Mouse (Mus musculus) spleen, embryonic (tissue): ENCODE measurements around the gene Lhfp.
"Not testable (repeated sequence)": the region's sequence is repeated elsewhere in the genome, so short reads cannot be mapped to it uniquely, and the experiment has no call there.

Experiments
- CTCF ChIA-PET: fragments of 350-600 bp; sonication (Branson Sonifier 250); formaldehyde crosslinking; loops from one replicate; lab custom pipeline; 2022; lab: Charles Lee

Gene Lhfp

GRCm38 (mm10) chr3:53087156-53087805 is 46.0 kb downstream of the Lhfp start:
- CTCF ChIA-PET: no interaction called here

GRCm38 (mm10) chr3:53089921-53090320 is 48.6 kb downstream of the Lhfp start:
- CTCF ChIA-PET: no interaction called here

GRCm38 (mm10) chr3:53100210-53100609 is 58.9 kb downstream of the Lhfp start:
- CTCF ChIA-PET: no interaction called here

- CTCF ChIA-PET: no interaction called here
Measured at GRCm38 (mm10) chr3:53100803-53101202, 59.5 kb downstream of the Lhfp start.

- CTCF ChIA-PET: no interaction called here
Measured at GRCm38 (mm10) chr3:53101711-53102110, 60.4 kb downstream of the Lhfp start.

GRCm38 (mm10) chr3:53102131-53102756 is 60.9 kb downstream of the Lhfp start:
- CTCF ChIA-PET: no interaction called here

GRCm38 (mm10) chr3:53102757-53103153 is 61.4 kb downstream of the Lhfp start:
- CTCF ChIA-PET: no interaction called here

- CTCF ChIA-PET: no interaction called here
Measured at GRCm38 (mm10) chr3:53108594-53109373, 67.5 kb downstream of the Lhfp start.

GRCm38 (mm10) chr3:53109879-53110278 is 68.6 kb downstream of the Lhfp start:
- CTCF ChIA-PET: no interaction called here

- CTCF ChIA-PET: no interaction called here
Measured at GRCm38 (mm10) chr3:53112048-53112447, 70.7 kb downstream of the Lhfp start.

GRCm38 (mm10) chr3:53118755-53119154 is 77.4 kb downstream of the Lhfp start:
- CTCF ChIA-PET: not testable (repeated sequence)

GRCm38 (mm10) chr3:53119978-53120377 is 78.7 kb downstream of the Lhfp start:
- CTCF ChIA-PET: no interaction called here

GRCm38 (mm10) chr3:53125495-53125894 is 84.2 kb downstream of the Lhfp start:
- CTCF ChIA-PET: no interaction called here

GRCm38 (mm10) chr3:53138785-53139184 is 97.5 kb downstream of the Lhfp start:
- CTCF ChIA-PET: no interaction called here

GRCm38 (mm10) chr3:53139205-53139604 is 97.9 kb downstream of the Lhfp start:
- CTCF ChIA-PET: no interaction called here

- CTCF ChIA-PET: no interaction called here
Measured at GRCm38 (mm10) chr3:53139642-53140041, 98.3 kb downstream of the Lhfp start.

GRCm38 (mm10) chr3:53142528-53142927 is 101.2 kb downstream of the Lhfp start:
- CTCF ChIA-PET: no interaction called here

GRCm38 (mm10) chr3:53145526-53145925 is 104.2 kb downstream of the Lhfp start:
- CTCF ChIA-PET: no interaction called here

GRCm38 (mm10) chr3:53145946-53146345 is 104.6 kb downstream of the Lhfp start:
- CTCF ChIA-PET: no interaction called here

GRCm38 (mm10) chr3:53147001-53147400 is 105.7 kb downstream of the Lhfp start:
- CTCF ChIA-PET: no interaction called here

GRCm38 (mm10) chr3:53148751-53149150 is 107.4 kb downstream of the Lhfp start:
- CTCF ChIA-PET: interaction anchor here (0.6 kb wide), 1 partner anchor 115 kb away, joined by 3 read pairs; no protein-coding TSS in a partner anchor

- CTCF ChIA-PET: no interaction called here
Measured at GRCm38 (mm10) chr3:53149625-53150320, 108.4 kb downstream of the Lhfp start.
